In genomic region chr7:139452199-139452598, GRCm38 (mm10) we compare ENCODE assay signal across 15 mouse cellular contexts.
"Had no signal": no experiment of that assay in that cellular context is flagged by ENCODE, and none has a peak within 500 bp of the region (broad histone marks: within the 10 kb centered on the region; RNA-seq: fewer than 3 reads in every experiment).

No protein-coding gene starts in this region.

- H3K4me2 ChIP-seq: limb, embryonic 12.5 days; liver, embryonic 13.5 days; midbrain, embryonic 11.5 days; midbrain, embryonic 15.5 days; neural tube, embryonic 12.5 days had no signal

- DNase-seq: kidney, postnatal 10 days; kidney, postnatal 4 days; liver; liver, embryonic 13.5 days; liver, postnatal 0 days; spleen, adult 18-20 months; thymus, adult 18-20 months; thymus, postnatal 25 days had no signal

- ATAC-seq: liver, postnatal 0 days; midbrain, embryonic 15.5 days had no signal

- H3K4me1 ChIP-seq: limb, embryonic 12.5 days; liver, embryonic 13.5 days; midbrain, embryonic 15.5 days; neural tube, embryonic 12.5 days had no signal

- H3K27me3 ChIP-seq: limb, embryonic 12.5 days; liver, embryonic 13.5 days; megakaryocyte, embryonic 14.5 days; midbrain, embryonic 15.5 days; neural tube, embryonic 12.5 days had no signal

- H3K27ac ChIP-seq: layer of hippocampus, adult 2 months; limb, embryonic 12.5 days; liver, embryonic 13.5 days; macrophage; midbrain, embryonic 15.5 days; neural tube, embryonic 12.5 days had no signal

- H3K9me3 ChIP-seq: limb, embryonic 12.5 days; liver, embryonic 13.5 days; megakaryocyte, embryonic 14.5 days; midbrain, embryonic 15.5 days; neural tube, embryonic 12.5 days had no signal

- H3K9ac ChIP-seq: limb, embryonic 12.5 days; liver, embryonic 13.5 days; liver, postnatal 0 days; midbrain, embryonic 15.5 days; neural tube, embryonic 12.5 days had no signal

- H3K4me3 ChIP-seq: layer of hippocampus, adult 2 months; limb, embryonic 12.5 days; liver, embryonic 13.5 days; midbrain, embryonic 15.5 days; neural tube, embryonic 12.5 days had no signal

- H3K36me3 ChIP-seq: limb, embryonic 12.5 days; liver, embryonic 13.5 days; midbrain, embryonic 15.5 days; neural tube, embryonic 12.5 days had no signal
